10 mouse cellular contexts compared by ENCODE assay signal in the genomic region with DNA sequence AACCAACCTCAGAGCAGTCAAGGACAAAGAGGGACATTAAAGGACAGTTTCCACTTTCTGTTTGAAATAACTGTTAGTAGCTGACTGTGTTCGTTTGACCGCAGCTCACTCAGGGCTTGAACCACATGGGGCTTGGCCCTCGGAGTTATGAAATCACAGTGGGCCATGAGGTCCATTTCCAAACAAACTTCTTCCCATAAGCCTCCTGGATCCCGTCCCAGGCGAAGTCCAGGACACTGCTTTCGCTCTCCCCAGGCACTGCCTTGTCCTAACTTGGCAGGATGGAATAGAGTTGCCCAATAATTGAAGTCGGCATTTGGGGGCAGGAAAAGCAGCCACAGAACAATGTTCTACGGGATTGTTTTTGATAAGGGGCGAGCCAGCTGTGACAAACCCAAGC.
A peak's percentile ranks its signal among the peaks of the same experiment; 100 is the strongest.
DNase-seq lines count a peak whose midpoint lies in the region; ATAC-seq lines count a peak whose summit lies in the region.
"Had no signal": no experiment of that assay in that cellular context is flagged by ENCODE, and none has a peak within 500 bp of the region (broad histone marks: within the 10 kb centered on the region; RNA-seq: fewer than 3 reads in every experiment).

No protein-coding gene starts in this region.

- WGBS in liver, embryonic 15.5 days (ENCODE audit: insufficient replicate concordance): 60% methylated on average over 9 of the region's 9 CpGs
- WGBS in hindbrain, embryonic 10.5 days: 74% methylated on average over 9 of the region's 9 CpGs
- 73% methylated on average over 9 of the region's 9 CpGs for WGBS in hindbrain, embryonic 13.5 days
- WGBS in forebrain, embryonic 14.5 days: 82% methylated on average over 9 of the region's 9 CpGs

- no peaks in the 10 kb centered on the region for H3K36me3 ChIP-seq in liver, embryonic 15.5 days (replicated peaks)
- no peaks in the 10 kb centered on the region for H3K36me3 ChIP-seq in hindbrain, embryonic 10.5 days
- H3K36me3 ChIP-seq in hindbrain, embryonic 13.5 days: no peaks in the 10 kb centered on the region
- H3K36me3 ChIP-seq in forebrain, embryonic 14.5 days (ENCODE audit: control insufficient read depth, insufficient read depth, low read length): no peaks in the 10 kb centered on the region
- H3K36me3 ChIP-seq: hindbrain, embryonic 15.5 days; midbrain, embryonic 12.5 days had no signal

- H3K27me3 ChIP-seq in liver, embryonic 15.5 days: no peaks in the 10 kb centered on the region
- H3K27me3 ChIP-seq in hindbrain, embryonic 10.5 days (ENCODE audit: insufficient read depth, poor library complexity, severe bottlenecking): no peaks in the 10 kb centered on the region
- no peaks in the 10 kb centered on the region for H3K27me3 ChIP-seq in hindbrain, embryonic 13.5 days
- H3K27me3 ChIP-seq in forebrain, embryonic 14.5 days (replicated peaks; ENCODE audit: control insufficient read depth, insufficient read depth, low read length): no peaks in the 10 kb centered on the region
- H3K27me3 ChIP-seq: hindbrain, embryonic 15.5 days; midbrain, embryonic 12.5 days had no signal

- no peak overlapping the region for H3K9ac ChIP-seq in liver, embryonic 15.5 days
- no peak overlapping the region for H3K9ac ChIP-seq in hindbrain, embryonic 13.5 days
- no peak overlapping the region for H3K9ac ChIP-seq in forebrain, embryonic 14.5 days (ENCODE audit: low read length)
- H3K9ac ChIP-seq: hindbrain, embryonic 15.5 days; midbrain, embryonic 12.5 days had no signal

- no peaks in the 10 kb centered on the region for H3K9me3 ChIP-seq in liver, embryonic 15.5 days (replicated peaks)
- H3K9me3 ChIP-seq in hindbrain, embryonic 10.5 days: no peaks in the 10 kb centered on the region
- H3K9me3 ChIP-seq in hindbrain, embryonic 13.5 days: no peaks in the 10 kb centered on the region
- H3K9me3 ChIP-seq in forebrain, embryonic 14.5 days (replicated peaks; ENCODE audit: control insufficient read depth, low read length): no peaks in the 10 kb centered on the region
- H3K9me3 ChIP-seq: hindbrain, embryonic 15.5 days; midbrain, embryonic 12.5 days had no signal

- ATAC-seq in liver, embryonic 15.5 days (ENCODE audit: insufficient read depth): peak; percentile 75
- ATAC-seq in hindbrain, embryonic 13.5 days (ENCODE audit: low FRiP score): no peak
- ATAC-seq in forebrain, embryonic 14.5 days: no peak

- no peak overlapping the region for H3K4me3 ChIP-seq in liver, embryonic 15.5 days (replicated peaks)
- H3K4me3 ChIP-seq in hindbrain, embryonic 10.5 days: no peak overlapping the region
- H3K4me3 ChIP-seq in hindbrain, embryonic 13.5 days: no peak overlapping the region
- no peak overlapping the region for H3K4me3 ChIP-seq in forebrain, embryonic 14.5 days (ENCODE audit: low read depth, low read length)
- H3K4me3 ChIP-seq: hindbrain, embryonic 15.5 days; midbrain, embryonic 12.5 days had no signal

- peak; percentile 3 for DNase-seq in cerebellum, adult 11-12 months
- DNase-seq in cerebellum, postnatal 4 days (ENCODE audit: low spot score in 2 of 2): no peak
- DNase-seq in 3134 (ENCODE audit: extremely low read depth, insufficient read length, low spot score): peak; percentile 77
- peak; percentile 74 for DNase-seq in gastrocnemius, adult 18-20 months (ENCODE audit: low spot score)
- DNase-seq in hindbrain, embryonic 10.5 days (ENCODE audit: low spot score): no peak
- no peak for DNase-seq in forebrain, embryonic 14.5 days (ENCODE audit: low spot score)

- H3K27ac ChIP-seq in liver, embryonic 15.5 days (replicated peaks): no peak overlapping the region
- no peak overlapping the region for H3K27ac ChIP-seq in hindbrain, embryonic 10.5 days
- H3K27ac ChIP-seq in hindbrain, embryonic 13.5 days: no peak overlapping the region
- no peak overlapping the region for H3K27ac ChIP-seq in forebrain, embryonic 14.5 days (ENCODE audit: low read depth, low read length)
- H3K27ac ChIP-seq: hindbrain, embryonic 15.5 days; midbrain, embryonic 12.5 days had no signal

- H3K4me1 ChIP-seq in liver, embryonic 15.5 days (replicated peaks): no peaks in the 10 kb centered on the region
- no peaks in the 10 kb centered on the region for H3K4me1 ChIP-seq in hindbrain, embryonic 10.5 days (replicated peaks)
- 0 out of 2 replicates have a peak, but pooled peaks cover 2% of the 10 kb centered on the region for H3K4me1 ChIP-seq in hindbrain, embryonic 13.5 days (replicated peaks)
- no peaks in the 10 kb centered on the region for H3K4me1 ChIP-seq in forebrain, embryonic 14.5 days (ENCODE audit: control insufficient read depth, insufficient read depth, low read length)
- H3K4me1 ChIP-seq: hindbrain, embryonic 15.5 days; midbrain, embryonic 12.5 days had no signal

- no peak overlapping the region for H3K4me2 ChIP-seq in liver, embryonic 15.5 days
- no peak overlapping the region for H3K4me2 ChIP-seq in hindbrain, embryonic 13.5 days
- no peak overlapping the region for H3K4me2 ChIP-seq in forebrain, embryonic 14.5 days (ENCODE audit: low read length)
- H3K4me2 ChIP-seq: hindbrain, embryonic 15.5 days; midbrain, embryonic 12.5 days had no signal

Comparison
In these comparisons a context has a peak if more than half of its experiments do, and no peak if none do; other contexts are left out.
1. DNase-seq: peak in cerebellum, adult 11-12 months (single experiment), 3134 (single experiment) and gastrocnemius, adult 18-20 months (single experiment); none in cerebellum, postnatal 4 days (0 of 2), hindbrain, embryonic 10.5 days (single experiment) and forebrain, embryonic 14.5 days (single experiment).